In the genomic region with DNA sequence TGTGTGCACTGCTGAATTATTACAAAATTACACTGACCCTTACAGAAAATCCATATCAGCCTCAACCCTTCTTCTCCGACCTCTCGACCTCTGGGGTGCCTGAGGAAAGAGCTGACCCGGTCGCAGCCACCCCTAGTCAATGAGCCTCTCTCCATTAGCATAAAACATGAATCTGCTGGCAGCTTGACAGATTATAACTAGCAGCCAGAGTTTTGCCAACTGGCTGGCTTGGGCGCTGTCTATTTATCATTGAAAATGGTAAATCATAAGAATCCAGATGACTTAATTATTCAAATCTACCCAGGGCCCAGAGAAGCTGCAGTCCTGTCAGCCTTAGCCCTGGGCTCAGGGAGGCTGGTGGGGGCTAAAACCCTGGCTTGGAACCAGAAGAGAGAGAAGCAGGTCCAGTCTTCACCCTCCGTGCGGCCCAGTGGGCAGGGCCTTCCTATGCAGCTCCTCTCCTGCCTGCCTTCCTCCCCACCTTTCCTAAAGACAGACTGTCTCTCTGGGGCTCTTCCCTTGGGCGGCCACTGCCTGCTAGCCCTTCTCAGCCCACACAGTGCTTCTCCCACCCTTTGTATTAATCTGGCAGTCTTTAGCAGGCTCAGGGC, we compare ENCODE assay signal across 17 mouse cellular contexts. TPM values are rescaled to one million over a fixed set of nuclear protein-coding genes. Genes with fewer than 3 reads are reported as not detected.
DNase-seq lines count a peak whose midpoint lies in the region; ATAC-seq and TF ChIP-seq lines count a peak whose summit lies in the region.
"Had no signal": no experiment of that assay in that cellular context is flagged by ENCODE, and none has a peak within 500 bp of the region (broad histone marks: within the 10 kb centered on the region; RNA-seq: fewer than 3 reads in every experiment).

No protein-coding gene starts in this region.

- ATAC-seq in erythroblast, adult 5-6 weeks (replicated peaks; ENCODE audit: low FRiP score, poor library complexity, severe bottlenecking): 0 out of 2 replicates have a peak, but pooled peaks have one; percentile 11
- ATAC-seq in hindbrain, embryonic 16.5 days: peak; percentile 49
- peak; percentile 36; the same call in 1 of the 2 replicates for ATAC-seq in neural tube, embryonic 14.5 days (ENCODE audit: low read depth)
- ATAC-seq: CD4-positive, CD25-positive, alpha-beta regulatory T cell, adult 4 months had no signal

- H3K27me3 ChIP-seq in hindbrain, embryonic 16.5 days (replicated peaks; ENCODE audit: control insufficient read depth, insufficient read depth, low read length): no peaks in the 10 kb centered on the region; the same call in 1 of the 2 replicates
- H3K27me3 ChIP-seq in neural tube, embryonic 14.5 days (ENCODE audit: control insufficient read depth, insufficient read depth, low read length): no peaks in the 10 kb centered on the region
- peaks cover 98% of the 10 kb centered on the region for H3K27me3 ChIP-seq in heart, embryonic 10.5 days (ENCODE audit: insufficient read depth, poor library complexity, severe bottlenecking)

- no peak overlapping the region for H3K4me3 ChIP-seq in hindbrain, embryonic 16.5 days (ENCODE audit: low read length)
- no peak overlapping the region for H3K4me3 ChIP-seq in neural tube, embryonic 14.5 days (ENCODE audit: low read depth, low read length)
- no peak overlapping the region for H3K4me3 ChIP-seq in heart, embryonic 10.5 days
- H3K4me3 ChIP-seq: embryonic facial prominence, embryonic 13.5 days had no signal

- peak overlapping the region; percentile 40 for H3K27ac ChIP-seq in hindbrain, embryonic 16.5 days (ENCODE audit: low read depth, low read length)
- peak overlapping the region; percentile 13; the same call in 1 of the 2 replicates for H3K27ac ChIP-seq in neural tube, embryonic 14.5 days (ENCODE audit: low read depth, low read length)
- no peak overlapping the region for H3K27ac ChIP-seq in heart, embryonic 10.5 days
- H3K27ac ChIP-seq: embryonic facial prominence, embryonic 13.5 days had no signal

- DNase-seq in brain, embryonic 14.5 days (ENCODE audit: low read depth): peak; percentile 56
- no peak for DNase-seq in heart, embryonic 10.5 days (ENCODE audit: low spot score)
- DNase-seq in cerebellum, adult 11-12 months: no peak
- no peak for DNase-seq in thymus, postnatal 36 days
- DNase-seq: adrenal gland, postnatal 14 days; gastrocnemius, postnatal 14 days; kidney, adult 18-20 months; kidney, postnatal 14 days; lung, embryonic 14.5 days; right cerebral cortex, postnatal 14 days; thymus, adult 18-20 months had no signal

- no peak for TF ChIP-seq POLR2A in brain, embryonic 14.5 days (IDR thresholded peaks at IDR 0.05; ENCODE audit: borderline replicate concordance, extremely low read depth, insufficient read depth, insufficient read length, poor library complexity, severe bottlenecking)

- no peaks in the 10 kb centered on the region for H3K9me3 ChIP-seq in hindbrain, embryonic 16.5 days (ENCODE audit: control insufficient read depth, low read length)
- H3K9me3 ChIP-seq in neural tube, embryonic 14.5 days (ENCODE audit: control insufficient read depth, low read length): no peaks in the 10 kb centered on the region
- H3K9me3 ChIP-seq in heart, embryonic 10.5 days: no peaks in the 10 kb centered on the region
- H3K9me3 ChIP-seq: embryonic facial prominence, embryonic 13.5 days had no signal

- WGBS in hindbrain, embryonic 16.5 days: 42% methylated on average over 8 of the region's 8 CpGs
- 38% methylated on average over 8 of the region's 8 CpGs for WGBS in neural tube, embryonic 14.5 days
- 61% methylated on average over 8 of the region's 8 CpGs for WGBS in heart, embryonic 10.5 days

- H3K4me2 ChIP-seq in hindbrain, embryonic 16.5 days (ENCODE audit: low read length): 0 out of 2 replicates have a peak overlapping the region, but pooled peaks have one; percentile 4
- peak overlapping the region; percentile 11; the same call in 1 of the 2 replicates for H3K4me2 ChIP-seq in neural tube, embryonic 14.5 days (ENCODE audit: low read depth, low read length)
- H3K4me2 ChIP-seq: embryonic facial prominence, embryonic 13.5 days; heart, embryonic 11.5 days; lung, embryonic 14.5 days had no signal

- peaks cover 14% of the 10 kb centered on the region for H3K4me1 ChIP-seq in hindbrain, embryonic 16.5 days (ENCODE audit: control insufficient read depth, insufficient read depth, low read depth, low read length)
- H3K4me1 ChIP-seq in neural tube, embryonic 14.5 days (ENCODE audit: control insufficient read depth, insufficient read depth, low read length): peaks cover 47% of the 10 kb centered on the region
- no peaks in the 10 kb centered on the region for H3K4me1 ChIP-seq in heart, embryonic 10.5 days
- H3K4me1 ChIP-seq: embryonic facial prominence, embryonic 13.5 days had no signal

- TF ChIP-seq CTCF in brain, embryonic 14.5 days (IDR thresholded peaks at IDR 0.05; ENCODE audit: borderline replicate concordance, extremely low read depth, insufficient read depth, insufficient read length): no peak

- no peaks in the 10 kb centered on the region for H3K36me3 ChIP-seq in hindbrain, embryonic 16.5 days (ENCODE audit: control insufficient read depth, insufficient read depth, low read length)
- H3K36me3 ChIP-seq in neural tube, embryonic 14.5 days (ENCODE audit: control insufficient read depth, insufficient read depth, low read length): no peaks in the 10 kb centered on the region
- H3K36me3 ChIP-seq in heart, embryonic 10.5 days: no peaks in the 10 kb centered on the region
- H3K36me3 ChIP-seq: embryonic facial prominence, embryonic 13.5 days had no signal

- peak overlapping the region; percentile 13; the same call in 1 of the 2 replicates for H3K9ac ChIP-seq in hindbrain, embryonic 16.5 days (ENCODE audit: low read depth, low read length)
- H3K9ac ChIP-seq in neural tube, embryonic 14.5 days (replicated peaks; ENCODE audit: low read depth, low read length): 0 out of 2 replicates have a peak overlapping the region, but pooled peaks have one; percentile 8
- H3K9ac ChIP-seq: embryonic facial prominence, embryonic 13.5 days; lung, embryonic 14.5 days had no signal

RNA-seq across cellular contexts. Expression of a gene that starts 58.7 kb away (rescaled TPM):
- polyA plus RNA-seq in brain, embryonic 14.5 days (2012; rRNA removed): 30.5 and 31.6 TPM in 2 replicates
- 1.5 TPM in 1 of 2 replicates, not detected in the other for total RNA-seq in erythroblast, adult 5-6 weeks (2015; ENCODE audit: low replicate concordance)
- total RNA-seq in erythroblast, adult 5-6 weeks (2017; ENCODE audit: low replicate concordance): 0.70 and 1.0 TPM in 2 replicates
- 25.1 and 29.1 TPM in 2 replicates for polyA plus RNA-seq in hindbrain, embryonic 16.5 days (2015; fragmentation: Nextera tagmentation; extraction: Ambion mirVana)
- 19.2 and 28.0 TPM in 2 replicates for polyA plus RNA-seq in neural tube, embryonic 14.5 days (2014; fragmentation: Nextera tagmentation; extraction: Ambion mirVana)
- polyA plus RNA-seq in heart, embryonic 10.5 days (2016; fragmentation: Nextera tagmentation; extraction: Ambion mirVana): 16.2 and 19.5 TPM in 2 replicates
